Mouse (Mus musculus): Measurements from ENCODE around the gene Akap14. TPM values are rescaled to one million over a fixed set of nuclear protein-coding genes. Genes with fewer than 3 reads are reported as not detected.
"Not testable (repeated sequence)": the region's sequence is repeated elsewhere in the genome, so short reads cannot be mapped to it uniquely, and the experiment has no call there.

The Akap14 gene
- not detected in 2 replicates for total RNA-seq (2017)

GRCm38 (mm10) chrX:37168742-37169141 lies at the start of gene Akap14:
Gene Akap14, minus strand, starts transcription at chrX:37168842.
- no peak for ATAC-seq (replicated peaks in 1 of 2; ENCODE audit: insufficient read depth in 1 of 2, low FRiP score in 2 of 2, low TSS enrichment in 1 of 2, low read depth in 1 of 2, poor library complexity in 2 of 2, severe bottlenecking in 2 of 2)

GRCm38 (mm10) chrX:37210941-37211340 lies 42.3 kb upstream of the Akap14 start, which contains the start of gene Gm9:
Gene Gm9, minus strand, starts transcription at chrX:37211041.
- no peak for ATAC-seq (replicated peaks in 1 of 2; ENCODE audit: insufficient read depth in 1 of 2, low FRiP score in 2 of 2, low TSS enrichment in 1 of 2, low read depth in 1 of 2, poor library complexity in 2 of 2, severe bottlenecking in 2 of 2)

DNA sequence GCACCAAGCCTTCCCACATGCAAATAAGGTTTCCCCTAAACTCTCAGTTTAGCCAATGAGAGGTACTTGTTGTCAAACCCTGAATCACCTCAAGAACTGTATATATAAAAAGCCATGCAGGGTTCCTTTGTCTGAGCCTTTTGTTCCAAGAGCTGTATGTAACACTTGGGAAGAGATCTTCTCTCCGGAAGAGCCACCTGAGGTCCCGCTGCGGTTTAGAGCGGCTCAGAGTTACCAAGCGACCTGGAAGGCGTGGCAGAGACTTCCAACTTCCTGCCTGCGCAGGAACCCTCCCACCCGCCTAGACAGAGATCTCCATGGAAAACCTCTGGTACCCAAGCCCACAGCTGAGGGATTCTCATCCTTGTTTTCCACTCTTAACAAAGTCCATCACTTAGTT lies 30.0 kb upstream of the Akap14 start:
- ATAC-seq (replicated peaks in 1 of 2; ENCODE audit: insufficient read depth in 1 of 2, low FRiP score in 2 of 2, low TSS enrichment in 1 of 2, low read depth in 1 of 2, poor library complexity in 2 of 2, severe bottlenecking in 2 of 2) = no peak

DNA sequence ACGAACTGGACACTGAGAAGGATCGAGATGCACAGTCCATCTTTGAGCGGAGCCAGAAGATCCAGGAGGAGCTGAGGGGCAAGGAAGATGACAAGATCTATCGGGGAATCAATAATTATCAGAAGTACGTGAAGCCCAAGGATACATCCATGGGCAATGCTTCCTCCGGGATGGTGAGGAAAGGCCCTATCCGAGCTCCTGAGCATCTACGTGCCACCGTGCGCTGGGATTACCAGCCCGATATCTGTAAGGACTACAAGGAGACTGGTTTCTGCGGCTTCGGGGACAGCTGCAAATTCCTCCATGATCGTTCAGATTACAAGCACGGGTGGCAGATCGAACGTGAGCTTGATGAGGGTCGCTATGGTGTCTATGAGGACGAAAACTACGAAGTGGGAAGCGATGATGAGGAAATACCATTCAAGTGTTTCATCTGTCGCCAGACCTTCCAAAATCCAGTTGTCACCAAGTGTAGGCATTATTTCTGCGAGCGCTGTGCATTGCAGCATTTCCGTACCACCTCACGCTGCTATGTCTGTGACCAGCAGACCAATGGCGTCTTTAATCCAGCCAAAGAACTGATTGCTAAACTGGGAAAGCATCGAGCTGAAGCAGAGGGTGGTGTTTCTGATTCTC lies 23.2 kb upstream of the Akap14 start:
- ATAC-seq (replicated peaks in 1 of 2; ENCODE audit: insufficient read depth in 1 of 2, low FRiP score in 2 of 2, low TSS enrichment in 1 of 2, low read depth in 1 of 2, poor library complexity in 2 of 2, severe bottlenecking in 2 of 2) = peak; percentile 23 to 36; a peak in 3 of 4 replicates

DNA sequence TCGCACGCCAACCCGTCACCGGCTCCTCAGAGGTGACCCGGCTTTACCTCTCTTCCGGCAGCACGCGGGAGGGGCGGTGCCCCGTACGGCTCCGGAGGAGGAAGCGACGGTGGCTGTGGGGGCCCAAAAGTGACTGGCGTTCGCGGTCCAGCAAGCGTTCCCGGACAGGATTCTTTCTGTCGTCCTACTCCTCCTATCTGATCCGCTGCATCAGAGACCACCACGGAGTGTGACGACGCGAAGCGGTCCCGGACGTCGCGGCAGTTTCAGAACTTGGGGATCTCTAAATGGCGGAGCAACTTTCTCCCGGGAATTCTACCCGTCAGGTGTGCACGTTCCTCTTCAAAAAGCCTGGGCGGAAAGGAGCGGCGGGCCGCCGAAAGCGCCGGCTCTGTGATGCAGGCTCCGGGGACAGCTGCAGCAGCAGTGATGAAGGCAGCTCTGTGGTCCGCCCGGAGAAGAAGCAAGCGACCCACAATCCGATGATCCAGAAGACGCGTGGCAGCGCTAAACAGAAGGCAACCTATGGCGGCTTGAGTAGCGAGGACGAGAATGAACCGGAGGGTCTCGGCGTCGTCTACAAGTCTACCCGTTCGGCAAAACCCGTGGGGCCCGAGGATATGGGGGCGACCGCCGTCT lies 22.6 kb upstream of the Akap14 start, which contains the start of the genes Ndufa1 and Rnf113a1:
Ndufa1 (minus strand) TSS at position 59 of the 639 bp plus-strand sequence.
Rnf113a1 (plus strand) TSS at position 141 of the 639 bp plus-strand sequence.
- ATAC-seq (replicated peaks in 1 of 2; ENCODE audit: insufficient read depth in 1 of 2, low FRiP score in 2 of 2, low TSS enrichment in 1 of 2, low read depth in 1 of 2, poor library complexity in 2 of 2, severe bottlenecking in 2 of 2) = peak; percentile 85 to 96

GRCm38 (mm10) chrX:37190755-37191104 lies 22.1 kb upstream of the Akap14 start:
- 0 out of 4 replicates have a peak, but pooled peaks of 1 of the 2 experiments have one; percentile 6 for ATAC-seq (replicated peaks in 1 of 2; ENCODE audit: insufficient read depth in 1 of 2, low FRiP score in 2 of 2, low TSS enrichment in 1 of 2, low read depth in 1 of 2, poor library complexity in 2 of 2, severe bottlenecking in 2 of 2)

DNA sequence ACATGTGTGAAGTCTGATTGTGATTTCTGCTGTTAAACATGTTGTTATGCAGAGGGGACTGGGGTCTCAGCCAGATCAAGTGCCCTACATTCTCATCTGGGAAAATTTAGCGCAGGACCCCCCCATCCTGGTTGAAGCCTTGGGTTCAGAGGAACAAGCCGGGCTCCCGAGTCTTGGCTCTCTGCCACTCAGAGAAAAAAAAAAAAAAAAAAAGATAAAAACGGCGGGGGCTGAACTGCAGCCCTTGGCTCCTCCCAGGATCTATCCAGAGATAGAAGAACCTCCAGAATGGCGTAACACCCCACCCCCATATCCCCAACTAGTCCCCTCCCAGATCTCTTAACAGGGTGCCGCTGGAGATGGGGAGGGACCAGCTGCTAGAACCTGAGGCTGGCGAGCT lies 15.8 kb upstream of the Akap14 start:
- not testable (repeated sequence) for ATAC-seq (replicated peaks in 1 of 2; ENCODE audit: insufficient read depth in 1 of 2, low FRiP score in 2 of 2, low TSS enrichment in 1 of 2, low read depth in 1 of 2, poor library complexity in 2 of 2, severe bottlenecking in 2 of 2)

DNA sequence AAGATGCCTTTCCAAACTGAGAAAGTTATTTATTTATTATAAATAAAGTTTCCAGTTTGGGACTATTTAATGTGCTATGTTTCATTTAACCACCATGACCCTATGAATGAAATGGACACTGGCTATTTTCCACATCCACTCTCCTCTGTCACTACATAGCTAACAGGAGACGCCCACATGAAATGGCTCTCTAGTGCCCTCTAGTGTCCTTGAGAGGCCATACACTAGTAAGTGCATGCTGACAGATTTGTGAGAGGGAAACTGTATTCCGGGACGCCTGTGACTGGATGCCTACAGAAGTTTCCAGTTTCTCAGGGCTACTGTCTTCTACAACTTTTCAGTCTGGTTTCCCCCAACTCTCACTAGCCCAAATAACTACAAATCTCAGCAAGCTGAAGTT lies 1.6 kb downstream of the Akap14 start:
- ATAC-seq (replicated peaks in 1 of 2; ENCODE audit: insufficient read depth in 1 of 2, low FRiP score in 2 of 2, low TSS enrichment in 1 of 2, low read depth in 1 of 2, poor library complexity in 2 of 2, severe bottlenecking in 2 of 2) = peak; percentile 62 to 66; a peak in 2 of 4 replicates

DNA sequence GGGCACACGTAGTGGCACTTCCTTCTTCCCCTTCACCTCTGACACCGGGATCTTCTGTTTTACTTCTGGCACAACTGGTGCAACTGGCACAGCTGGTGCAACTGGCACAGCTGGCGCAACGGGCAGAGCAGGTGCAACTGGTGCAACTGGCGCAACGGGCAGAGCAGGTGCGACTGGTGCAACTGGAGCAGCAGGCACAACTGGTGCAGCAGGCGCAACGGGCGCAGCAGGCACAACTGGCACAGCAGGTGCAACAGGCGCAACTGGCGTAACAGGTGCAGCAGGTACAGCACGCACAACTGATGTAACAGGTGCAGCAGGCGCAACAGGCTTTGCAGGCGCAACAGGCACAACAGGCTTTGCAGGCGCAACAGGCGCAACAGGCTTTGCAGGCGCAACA lies 5.5 kb downstream of the Akap14 start:
- no peak for ATAC-seq (replicated peaks in 1 of 2; ENCODE audit: insufficient read depth in 1 of 2, low FRiP score in 2 of 2, low TSS enrichment in 1 of 2, low read depth in 1 of 2, poor library complexity in 2 of 2, severe bottlenecking in 2 of 2)

DNA sequence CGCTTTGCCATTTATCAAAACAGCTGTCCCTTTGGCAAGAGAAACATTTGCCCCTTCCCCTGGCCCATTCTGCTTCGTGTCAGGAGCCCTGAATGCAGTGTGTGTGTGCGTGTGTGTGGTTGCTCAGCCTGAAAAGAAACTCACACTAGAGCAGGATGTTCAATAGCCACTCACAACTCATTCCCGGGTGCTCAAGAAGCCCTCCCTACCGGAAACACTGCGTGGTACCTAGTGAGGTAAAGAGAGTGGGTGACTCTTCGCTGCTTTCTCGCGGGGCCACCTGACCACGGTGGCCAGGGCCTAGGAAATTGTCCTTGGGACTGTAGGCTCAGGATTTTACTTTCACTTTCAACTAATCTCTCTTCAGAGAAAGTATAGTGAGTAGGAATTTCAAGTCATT lies 7.5 kb downstream of the Akap14 start:
- ATAC-seq (replicated peaks in 1 of 2; ENCODE audit: insufficient read depth in 1 of 2, low FRiP score in 2 of 2, low TSS enrichment in 1 of 2, low read depth in 1 of 2, poor library complexity in 2 of 2, severe bottlenecking in 2 of 2) = peak in 1 of 2 experiments; percentile 42; a peak in 1 of 4 replicates

DNA sequence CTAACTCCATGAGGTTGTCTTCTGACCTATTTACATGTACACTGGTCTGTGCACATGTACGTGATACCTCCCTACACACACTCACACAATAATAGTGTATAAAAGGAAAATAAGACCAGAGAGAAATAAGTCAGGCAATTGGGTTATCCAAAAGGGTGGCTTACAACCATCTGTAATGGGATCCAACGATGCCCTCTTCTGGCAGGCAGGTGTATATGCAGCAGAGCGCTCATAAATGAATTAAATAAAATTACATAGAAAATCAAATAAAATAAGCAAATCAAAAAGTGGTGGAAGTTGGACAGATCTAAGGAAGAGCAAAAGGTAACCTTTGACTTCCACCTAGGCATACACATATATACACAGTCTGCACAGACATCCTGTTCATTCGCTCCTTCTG lies 10.8 kb downstream of the Akap14 start:
- no peak; a peak in 1 of 4 replicates for ATAC-seq (replicated peaks in 1 of 2; ENCODE audit: insufficient read depth in 1 of 2, low FRiP score in 2 of 2, low TSS enrichment in 1 of 2, low read depth in 1 of 2, poor library complexity in 2 of 2, severe bottlenecking in 2 of 2)

DNA sequence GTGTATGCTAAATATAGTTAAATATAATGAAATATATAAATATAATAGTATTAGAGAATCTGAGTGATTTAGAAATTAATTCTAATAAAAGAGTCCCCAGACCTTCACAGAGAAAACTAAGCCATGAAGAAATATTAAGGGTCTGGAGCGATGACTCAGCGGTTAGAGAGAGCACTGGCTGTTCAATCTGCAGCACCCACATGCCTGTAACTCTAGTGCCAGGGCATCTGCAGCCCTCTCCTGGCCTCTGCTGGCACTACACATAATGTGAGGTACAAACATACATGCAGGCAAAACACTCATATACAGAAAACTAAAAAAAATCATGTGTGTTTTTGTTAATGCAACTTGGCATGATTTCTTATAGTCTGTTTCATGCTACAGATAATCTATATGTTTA lies 23.7 kb downstream of the Akap14 start:
- ATAC-seq (replicated peaks in 1 of 2; ENCODE audit: insufficient read depth in 1 of 2, low FRiP score in 2 of 2, low TSS enrichment in 1 of 2, low read depth in 1 of 2, poor library complexity in 2 of 2, severe bottlenecking in 2 of 2) = peak; percentile 84 to 91

- not testable (repeated sequence) for ATAC-seq (replicated peaks in 1 of 2; ENCODE audit: insufficient read depth in 1 of 2, low FRiP score in 2 of 2, low TSS enrichment in 1 of 2, low read depth in 1 of 2, poor library complexity in 2 of 2, severe bottlenecking in 2 of 2)
These were observed 24.1 kb downstream of the Akap14 start for GRCm38 (mm10) chrX:37144498-37144897.

DNA sequence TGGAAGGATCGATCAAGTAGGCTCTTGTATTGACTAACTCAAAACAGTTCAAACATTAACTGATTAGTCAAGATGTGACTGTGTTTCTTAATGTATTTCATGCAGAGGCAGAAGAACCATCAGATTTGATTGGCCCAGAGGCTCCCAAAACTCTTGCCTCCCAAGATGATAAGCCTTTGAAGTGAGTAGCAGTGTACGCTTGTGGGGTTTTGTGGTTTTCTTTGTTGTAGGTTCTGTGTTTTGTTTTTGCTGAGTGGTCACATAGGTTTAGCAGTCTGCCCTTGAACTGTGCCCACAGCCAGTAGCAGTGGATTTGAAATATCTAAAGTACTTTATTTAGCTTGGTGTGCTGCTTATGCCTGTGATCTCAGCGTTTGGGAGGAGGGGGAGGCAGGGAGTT lies 26.9 kb downstream of the Akap14 start:
- ATAC-seq (replicated peaks in 1 of 2; ENCODE audit: insufficient read depth in 1 of 2, low FRiP score in 2 of 2, low TSS enrichment in 1 of 2, low read depth in 1 of 2, poor library complexity in 2 of 2, severe bottlenecking in 2 of 2) = no peak

- ATAC-seq (replicated peaks in 1 of 2; ENCODE audit: insufficient read depth in 1 of 2, low FRiP score in 2 of 2, low TSS enrichment in 1 of 2, low read depth in 1 of 2, poor library complexity in 2 of 2, severe bottlenecking in 2 of 2) = peak; percentile 88 to 93; a peak in 3 of 4 replicates
These were observed 41.8 kb downstream of the Akap14 start, which contains the start of gene Nkap for GRCm38 (mm10) chrX:37126671-37127358. Gene Nkap, plus strand, starts transcription at chrX:37126795.

- ATAC-seq (replicated peaks in 1 of 2; ENCODE audit: insufficient read depth in 1 of 2, low FRiP score in 2 of 2, low TSS enrichment in 1 of 2, low read depth in 1 of 2, poor library complexity in 2 of 2, severe bottlenecking in 2 of 2) = no peak
These were observed 43.1 kb downstream of the Akap14 start for GRCm38 (mm10) chrX:37125511-37125910.

DNA sequence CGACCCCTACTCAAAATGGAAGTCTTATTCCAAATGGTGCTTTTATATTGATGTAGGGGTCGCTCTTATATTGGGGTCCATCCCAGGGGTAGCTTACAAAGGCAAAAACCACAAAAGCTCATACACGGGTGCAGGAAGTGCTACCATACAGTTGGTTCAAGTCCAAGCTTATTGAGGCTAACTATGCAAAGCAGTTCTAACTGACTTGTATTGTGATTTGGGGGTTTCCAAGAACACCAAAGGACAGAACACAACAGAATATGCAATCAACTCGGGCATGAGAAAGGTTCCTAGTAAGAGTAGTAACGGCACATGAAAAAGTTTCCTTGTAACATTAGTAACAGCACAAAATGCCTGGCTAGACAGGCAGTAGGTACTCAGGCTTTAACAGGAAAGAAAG lies 48.4 kb downstream of the Akap14 start:
- no peak for ATAC-seq (replicated peaks in 1 of 2; ENCODE audit: insufficient read depth in 1 of 2, low FRiP score in 2 of 2, low TSS enrichment in 1 of 2, low read depth in 1 of 2, poor library complexity in 2 of 2, severe bottlenecking in 2 of 2)

GRCm38 (mm10) chrX:37119585-37119984 lies 49.1 kb downstream of the Akap14 start:
- ATAC-seq (replicated peaks in 1 of 2; ENCODE audit: insufficient read depth in 1 of 2, low FRiP score in 2 of 2, low TSS enrichment in 1 of 2, low read depth in 1 of 2, poor library complexity in 2 of 2, severe bottlenecking in 2 of 2) = no peak
